Mouse (Mus musculus): Measurements from ENCODE around the gene Cyb5r1. TPM values are rescaled to one million over a fixed set of nuclear protein-coding genes. Genes with fewer than 3 reads are reported as not detected.

Gene Cyb5r1
- polyA plus RNA-seq, 2 experiments, result 28.6 to 46.0 TPM

- peaks cover 22% of the 10 kb centered on the region for H3K36me3 ChIP-seq (ENCODE audit: control insufficient read depth, insufficient read depth, low read length)
- H3K27me3 ChIP-seq (ENCODE audit: control insufficient read depth, insufficient read depth, low read length), result no peaks in the 10 kb centered on the region
- H3K4me2 ChIP-seq (replicated peaks; ENCODE audit: low read depth, low read length, severe bottlenecking), result no peak overlapping the region
- H3K9me3 ChIP-seq (ENCODE audit: control insufficient read depth, low read length), result no peaks in the 10 kb centered on the region
- DNase-seq (ENCODE audit: low spot score) (no peak), ATAC-seq (ENCODE audit: low FRiP score, low read depth) (no peak)
- H3K9ac ChIP-seq (ENCODE audit: low read depth, low read length, severe bottlenecking), result no peak overlapping the region
- no peak for TF ChIP-seq POLR2A (IDR thresholded peaks at IDR 0.05; ENCODE audit: borderline replicate concordance, extremely low read depth, insufficient read depth, insufficient read length)
- WGBS, result 58% methylated on average over 4 of the region's 4 CpGs
- peaks cover 4% of the 10 kb centered on the region; the same call in 1 of the 2 replicates for H3K4me1 ChIP-seq (ENCODE audit: control insufficient read depth, insufficient read depth, low read length)
- H3K4me3 ChIP-seq (replicated peaks; ENCODE audit: low read length), result no peak overlapping the region
- no peak overlapping the region for H3K27ac ChIP-seq (replicated peaks; ENCODE audit: low read depth, low read length)
Measured at GRCm38 (mm10) chr1:134363194-134363593, 42.2 kb upstream of the Cyb5r1 start.

- Histone ChIP-seq H3K9me3 (ENCODE audit: control insufficient read depth, low read length) (no peaks in the 10 kb centered on the region; the same call in 1 of the 2 replicates), H3K27ac (replicated peaks; ENCODE audit: low read depth, low read length) (no peak overlapping the region), H3K4me3 (replicated peaks; ENCODE audit: low read length) (no peak overlapping the region), H3K4me2 (replicated peaks; ENCODE audit: low read depth, low read length, severe bottlenecking) (no peak overlapping the region), H3K9ac (ENCODE audit: low read depth, low read length, severe bottlenecking) (no peak overlapping the region), H3K4me1 (ENCODE audit: control insufficient read depth, insufficient read depth, low read length) (peaks cover 4% of the 10 kb centered on the region; the same call in 1 of the 2 replicates), H3K36me3 (ENCODE audit: control insufficient read depth, insufficient read depth, low read length) (peaks cover 3% of the 10 kb centered on the region; the same call in 1 of the 2 replicates), H3K27me3 (ENCODE audit: control insufficient read depth, insufficient read depth, low read length) (no peaks in the 10 kb centered on the region)
- WGBS, result 61% methylated on average over 5 of the region's 5 CpGs
- DNase-seq (ENCODE audit: low spot score), result no peak
- no peak for TF ChIP-seq POLR2A (IDR thresholded peaks at IDR 0.05; ENCODE audit: borderline replicate concordance, extremely low read depth, insufficient read depth, insufficient read length)
- ATAC-seq (ENCODE audit: low FRiP score, low read depth), result no peak
Measured at GRCm38 (mm10) chr1:134365491-134365890, 39.9 kb upstream of the Cyb5r1 start.

- no peak overlapping the region for H3K4me3 ChIP-seq (replicated peaks; ENCODE audit: low read length)
- no peaks in the 10 kb centered on the region for H3K27me3 ChIP-seq (ENCODE audit: control insufficient read depth, insufficient read depth, low read length)
- ATAC-seq (ENCODE audit: low FRiP score, low read depth) (no peak), DNase-seq (ENCODE audit: low spot score) (peak; percentile 73)
- H3K27ac ChIP-seq (replicated peaks; ENCODE audit: low read depth, low read length), result no peak overlapping the region
- H3K36me3 ChIP-seq (ENCODE audit: control insufficient read depth, insufficient read depth, low read length), result no peaks in the 10 kb centered on the region
- H3K9me3 ChIP-seq (ENCODE audit: control insufficient read depth, low read length), result no peaks in the 10 kb centered on the region; the same call in 1 of the 2 replicates
- TF ChIP-seq POLR2A (IDR thresholded peaks at IDR 0.05; ENCODE audit: borderline replicate concordance, extremely low read depth, insufficient read depth, insufficient read length), result no peak
- 52% methylated on average over 9 of the region's 9 CpGs for WGBS
- H3K9ac ChIP-seq (ENCODE audit: low read depth, low read length, severe bottlenecking), result no peak overlapping the region
- no peaks in the 10 kb centered on the region for H3K4me1 ChIP-seq (ENCODE audit: control insufficient read depth, insufficient read depth, low read length)
- H3K4me2 ChIP-seq (replicated peaks; ENCODE audit: low read depth, low read length, severe bottlenecking), result no peak overlapping the region
Measured at GRCm38 (mm10) chr1:134368777-134369337, 36.5 kb upstream of the Cyb5r1 start.

GRCm38 (mm10) chr1:134374124-134374523, 31.2 kb upstream of the Cyb5r1 start:
- WGBS, result 54% methylated on average over 2 of the region's 2 CpGs
- TF ChIP-seq POLR2A (IDR thresholded peaks at IDR 0.05; ENCODE audit: borderline replicate concordance, extremely low read depth, insufficient read depth, insufficient read length), result no peak
- Histone ChIP-seq H3K9ac (ENCODE audit: low read depth, low read length, severe bottlenecking) (no peak overlapping the region), H3K4me2 (replicated peaks; ENCODE audit: low read depth, low read length, severe bottlenecking) (no peak overlapping the region), H3K27me3 (ENCODE audit: control insufficient read depth, insufficient read depth, low read length) (no peaks in the 10 kb centered on the region), H3K4me3 (replicated peaks; ENCODE audit: low read length) (no peak overlapping the region), H3K36me3 (ENCODE audit: control insufficient read depth, insufficient read depth, low read length) (no peaks in the 10 kb centered on the region), H3K27ac (replicated peaks; ENCODE audit: low read depth, low read length) (no peak overlapping the region), H3K4me1 (ENCODE audit: control insufficient read depth, insufficient read depth, low read length) (no peaks in the 10 kb centered on the region), H3K9me3 (ENCODE audit: control insufficient read depth, low read length) (no peaks in the 10 kb centered on the region; the same call in 1 of the 2 replicates)
- no peak for DNase-seq (ENCODE audit: low spot score)
- ATAC-seq (ENCODE audit: low FRiP score, low read depth), result no peak

- Histone ChIP-seq H3K9me3 (ENCODE audit: control insufficient read depth, low read length) (0 out of 2 replicates have a peak, but pooled peaks cover 3% of the 10 kb centered on the region), H3K4me1 (ENCODE audit: control insufficient read depth, insufficient read depth, low read length) (no peaks in the 10 kb centered on the region; the same call in 1 of the 2 replicates), H3K9ac (ENCODE audit: low read depth, low read length, severe bottlenecking) (no peak overlapping the region), H3K27me3 (ENCODE audit: control insufficient read depth, insufficient read depth, low read length) (no peaks in the 10 kb centered on the region), H3K27ac (replicated peaks; ENCODE audit: low read depth, low read length) (no peak overlapping the region), H3K4me3 (replicated peaks; ENCODE audit: low read length) (no peak overlapping the region), H3K36me3 (ENCODE audit: control insufficient read depth, insufficient read depth, low read length) (no peaks in the 10 kb centered on the region), H3K4me2 (replicated peaks; ENCODE audit: low read depth, low read length, severe bottlenecking) (no peak overlapping the region)
- no peak for ATAC-seq (ENCODE audit: low FRiP score, low read depth)
- DNase-seq (ENCODE audit: low spot score), result peak; percentile 1
- no peak for TF ChIP-seq POLR2A (IDR thresholded peaks at IDR 0.05; ENCODE audit: borderline replicate concordance, extremely low read depth, insufficient read depth, insufficient read length)
- WGBS, result 66% methylated on average over 2 of the region's 2 CpGs
Measured at GRCm38 (mm10) chr1:134381051-134381450, 24.3 kb upstream of the Cyb5r1 start.
